Mouse (Mus musculus): ENCODE measurements at regions not wholly inside any gene's neighbourhood (a gene's known extent, or its start where the extent isn't known, plus 50 kb on each side); places are given as distances from the start of the nearest gene placed in this dataset.

- DNase-seq, result peak; percentile 33
Observed at GRCm38 (mm10) chr16:24042977-24043376, 54.3 kb upstream of the Bcl6 start.

GRCm38 (mm10) chr16:24042216-24042615, 53.6 kb upstream of the Bcl6 start:
- DNase-seq, result peak; percentile 53

GRCm38 (mm10) chr16:24041403-24041802, 52.8 kb upstream of the Bcl6 start:
- DNase-seq, result peak; percentile 57

GRCm38 (mm10) chr16:24039765-24040164, 51.1 kb upstream of the Bcl6 start:
- peak; percentile 96 for DNase-seq
